Mouse (Mus musculus): ENCODE data around the gene Fam83g. TPM values are rescaled to one million over a fixed set of nuclear protein-coding genes. Genes with fewer than 3 reads are reported as not detected.

The Fam83g gene
- polyA plus RNA-seq, 1 experiment from 2014 or later = 5.0 TPM

GRCm38 (mm10) chr11:61657432-61657831 is 26.5 kb upstream of the Fam83g start:
- Histone ChIP-seq H3K9ac (ENCODE audit: low read depth, low read length) (no peak overlapping the region), H3K4me2 (no peak overlapping the region)
- 76% methylated on average over 2 of the region's 2 CpGs for WGBS

GRCm38 (mm10) chr11:61658360-61658922 is 25.4 kb upstream of the Fam83g start:
- no peak overlapping the region for H3K27ac ChIP-seq (ENCODE audit: low read depth, low read length)

More at GRCm38 (mm10) chr11:61657432-61657831, 26.5 kb upstream of the Fam83g start:
- Histone ChIP-seq H3K27ac (ENCODE audit: low read depth, low read length) (no peak overlapping the region), H3K9me3 (ENCODE audit: control insufficient read depth, low read length) (no peaks in the 10 kb centered on the region), H3K4me3 (ENCODE audit: low read depth, low read length) (no peak overlapping the region), H3K36me3 (ENCODE audit: control insufficient read depth, insufficient read depth, low read length) (no peaks in the 10 kb centered on the region), H3K4me1 (replicated peaks; ENCODE audit: control insufficient read depth, insufficient read depth, low read length) (no peaks in the 10 kb centered on the region; the same call in 1 of the 2 replicates), H3K27me3 (replicated peaks; ENCODE audit: control insufficient read depth, insufficient read depth, low read length) (no peaks in the 10 kb centered on the region)
- ATAC-seq (replicated peaks; ENCODE audit: low FRiP score) (no peak), DNase-seq (ENCODE audit: low spot score) (no peak)

DNA sequence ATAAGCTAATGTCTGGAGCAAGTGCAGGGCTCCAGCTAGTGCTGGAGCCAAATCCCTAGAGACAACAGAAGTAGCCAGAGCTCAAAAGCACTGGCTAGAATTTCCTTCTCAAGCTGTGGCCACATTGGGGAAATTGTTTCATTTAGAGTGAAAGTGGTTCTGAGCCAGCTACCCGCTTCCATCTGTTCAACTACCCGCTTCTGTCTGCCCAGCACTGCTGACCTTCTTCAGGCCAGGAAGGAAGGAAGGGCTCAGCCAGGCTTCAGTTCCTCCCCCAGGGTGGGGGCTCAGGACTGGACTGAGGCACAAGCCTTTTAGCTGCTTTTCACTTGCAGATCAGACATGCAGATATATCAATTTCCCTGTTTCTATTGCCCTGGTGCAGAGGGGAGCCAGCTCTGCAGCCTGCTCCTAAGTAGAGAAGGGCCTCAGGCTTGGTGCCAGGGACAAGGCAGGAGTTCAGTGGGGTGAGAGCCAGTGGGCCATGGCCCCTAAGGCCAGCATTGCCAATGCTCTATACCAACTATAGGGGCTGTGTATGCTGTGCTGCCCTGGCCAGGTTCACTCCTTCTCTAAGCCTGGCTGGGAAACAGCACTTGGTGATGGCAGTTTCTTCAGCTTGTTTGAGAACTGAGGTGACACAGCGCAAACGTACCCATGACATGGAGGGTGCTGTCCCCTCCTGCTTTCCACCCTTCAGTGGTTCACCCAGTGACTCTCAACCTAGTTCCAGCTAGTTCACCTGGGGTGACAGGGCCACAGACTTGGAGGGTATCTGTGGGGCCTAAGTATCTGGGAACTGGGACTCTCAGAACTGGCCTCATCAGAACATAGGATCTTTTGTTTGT is 24.7 kb upstream of the Fam83g start:
- no peak overlapping the region for H3K4me2 ChIP-seq
- no peaks in the 10 kb centered on the region for H3K27me3 ChIP-seq (replicated peaks; ENCODE audit: control insufficient read depth, insufficient read depth, low read length)
- H3K4me1 ChIP-seq (replicated peaks; ENCODE audit: control insufficient read depth, insufficient read depth, low read length) = no peaks in the 10 kb centered on the region; the same call in 1 of the 2 replicates
- H3K4me3 ChIP-seq (ENCODE audit: low read depth, low read length) = no peak overlapping the region
- H3K36me3 ChIP-seq (ENCODE audit: control insufficient read depth, insufficient read depth, low read length) = no peaks in the 10 kb centered on the region
- WGBS = 54% methylated on average over 4 of the region's 4 CpGs
- ATAC-seq (replicated peaks; ENCODE audit: low FRiP score) (no peak), DNase-seq (ENCODE audit: low spot score) (no peak)
- H3K9me3 ChIP-seq (ENCODE audit: control insufficient read depth, low read length) = no peaks in the 10 kb centered on the region
- no peak overlapping the region for H3K27ac ChIP-seq (ENCODE audit: low read depth, low read length)
- H3K9ac ChIP-seq (ENCODE audit: low read depth, low read length) = no peak overlapping the region

More at GRCm38 (mm10) chr11:61658360-61658922, 25.4 kb upstream of the Fam83g start:
- H3K4me3 ChIP-seq (ENCODE audit: low read depth, low read length) = no peak overlapping the region
- no peaks in the 10 kb centered on the region; the same call in 1 of the 2 replicates for H3K4me1 ChIP-seq (replicated peaks; ENCODE audit: control insufficient read depth, insufficient read depth, low read length)
- no peak overlapping the region for H3K4me2 ChIP-seq
- ATAC-seq (replicated peaks; ENCODE audit: low FRiP score) = no peak
- no peak overlapping the region for H3K9ac ChIP-seq (ENCODE audit: low read depth, low read length)
- no peaks in the 10 kb centered on the region for H3K9me3 ChIP-seq (ENCODE audit: control insufficient read depth, low read length)
- H3K36me3 ChIP-seq (ENCODE audit: control insufficient read depth, insufficient read depth, low read length) = no peaks in the 10 kb centered on the region
- no peak for DNase-seq (ENCODE audit: low spot score)
- no peaks in the 10 kb centered on the region for H3K27me3 ChIP-seq (replicated peaks; ENCODE audit: control insufficient read depth, insufficient read depth, low read length)
- 75% methylated on average over 3 of the region's 3 CpGs for WGBS

GRCm38 (mm10) chr11:61660001-61660400 is 23.9 kb upstream of the Fam83g start:
- no peaks in the 10 kb centered on the region for H3K36me3 ChIP-seq (ENCODE audit: control insufficient read depth, insufficient read depth, low read length)
- H3K27me3 ChIP-seq (replicated peaks; ENCODE audit: control insufficient read depth, insufficient read depth, low read length) = no peaks in the 10 kb centered on the region
- DNase-seq (ENCODE audit: low spot score) = no peak
- 85% methylated on average over 8 of the region's 8 CpGs for WGBS
- H3K9me3 ChIP-seq (ENCODE audit: control insufficient read depth, low read length) = no peaks in the 10 kb centered on the region
- no peaks in the 10 kb centered on the region; the same call in 1 of the 2 replicates for H3K4me1 ChIP-seq (replicated peaks; ENCODE audit: control insufficient read depth, insufficient read depth, low read length)
- no peak overlapping the region for H3K4me3 ChIP-seq (ENCODE audit: low read depth, low read length)
- no peak overlapping the region for H3K27ac ChIP-seq (ENCODE audit: low read depth, low read length)
- no peak overlapping the region for H3K4me2 ChIP-seq
- ATAC-seq (replicated peaks; ENCODE audit: low FRiP score) = no peak
- no peak overlapping the region for H3K9ac ChIP-seq (ENCODE audit: low read depth, low read length)

GRCm38 (mm10) chr11:61660806-61661392 is 23.0 kb upstream of the Fam83g start:
- Histone ChIP-seq H3K9ac (ENCODE audit: low read depth, low read length) (no peak overlapping the region), H3K27ac (ENCODE audit: low read depth, low read length) (no peak overlapping the region), H3K4me1 (replicated peaks; ENCODE audit: control insufficient read depth, insufficient read depth, low read length) (no peaks in the 10 kb centered on the region; the same call in 1 of the 2 replicates), H3K27me3 (replicated peaks; ENCODE audit: control insufficient read depth, insufficient read depth, low read length) (no peaks in the 10 kb centered on the region), H3K9me3 (ENCODE audit: control insufficient read depth, low read length) (no peaks in the 10 kb centered on the region), H3K36me3 (ENCODE audit: control insufficient read depth, insufficient read depth, low read length) (no peaks in the 10 kb centered on the region), H3K4me2 (no peak overlapping the region), H3K4me3 (ENCODE audit: low read depth, low read length) (no peak overlapping the region)
- ATAC-seq (replicated peaks; ENCODE audit: low FRiP score) (no peak), DNase-seq (ENCODE audit: low spot score) (no peak)
- 64% methylated on average over 7 of the region's 7 CpGs for WGBS

DNA sequence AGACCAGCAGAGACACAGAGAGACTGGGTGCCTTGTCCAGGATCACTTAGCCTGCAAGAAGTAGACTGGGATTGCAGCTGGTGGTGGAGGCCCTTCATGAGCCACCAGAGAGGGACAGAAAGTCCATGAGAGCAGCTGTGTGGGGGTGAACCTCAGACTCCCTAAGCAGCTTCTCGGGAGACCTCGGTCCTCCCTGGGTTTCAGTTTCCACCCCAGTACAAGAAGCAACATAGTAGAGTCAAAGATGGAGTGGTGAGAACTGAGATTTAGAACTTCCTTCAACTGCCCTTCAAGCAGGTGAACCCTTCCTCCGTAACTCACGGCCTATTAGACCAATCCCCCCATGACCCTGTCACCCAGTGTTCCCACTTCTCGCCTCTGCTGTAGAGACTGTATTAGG is 21.7 kb upstream of the Fam83g start:
- Histone ChIP-seq H3K36me3 (ENCODE audit: control insufficient read depth, insufficient read depth, low read length) (no peaks in the 10 kb centered on the region), H3K4me3 (ENCODE audit: low read depth, low read length) (no peak overlapping the region), H3K4me2 (no peak overlapping the region), H3K27me3 (replicated peaks; ENCODE audit: control insufficient read depth, insufficient read depth, low read length) (no peaks in the 10 kb centered on the region), H3K9me3 (ENCODE audit: control insufficient read depth, low read length) (no peaks in the 10 kb centered on the region), H3K4me1 (replicated peaks; ENCODE audit: control insufficient read depth, insufficient read depth, low read length) (no peaks in the 10 kb centered on the region; the same call in 1 of the 2 replicates), H3K27ac (ENCODE audit: low read depth, low read length) (no peak overlapping the region), H3K9ac (ENCODE audit: low read depth, low read length) (no peak overlapping the region)
- 88% methylated on average over 5 of the region's 5 CpGs for WGBS
- DNase-seq (ENCODE audit: low spot score) (no peak), ATAC-seq (replicated peaks; ENCODE audit: low FRiP score) (no peak)

GRCm38 (mm10) chr11:61665401-61665800 is 18.5 kb upstream of the Fam83g start:
- no peaks in the 10 kb centered on the region for H3K9me3 ChIP-seq (ENCODE audit: control insufficient read depth, low read length)
- no peaks in the 10 kb centered on the region for H3K4me1 ChIP-seq (replicated peaks; ENCODE audit: control insufficient read depth, insufficient read depth, low read length)
- no peaks in the 10 kb centered on the region for H3K27me3 ChIP-seq (replicated peaks; ENCODE audit: control insufficient read depth, insufficient read depth, low read length)
- H3K4me3 ChIP-seq (ENCODE audit: low read depth, low read length) = no peak overlapping the region
- H3K4me2 ChIP-seq = no peak overlapping the region
- H3K9ac ChIP-seq (ENCODE audit: low read depth, low read length) = no peak overlapping the region
- ATAC-seq (replicated peaks; ENCODE audit: low FRiP score) = no peak
- H3K36me3 ChIP-seq (ENCODE audit: control insufficient read depth, insufficient read depth, low read length) = no peaks in the 10 kb centered on the region
- H3K27ac ChIP-seq (ENCODE audit: low read depth, low read length) = no peak overlapping the region
- WGBS = 75% methylated on average over 4 of the region's 4 CpGs
- DNase-seq (ENCODE audit: low spot score) = no peak

DNA sequence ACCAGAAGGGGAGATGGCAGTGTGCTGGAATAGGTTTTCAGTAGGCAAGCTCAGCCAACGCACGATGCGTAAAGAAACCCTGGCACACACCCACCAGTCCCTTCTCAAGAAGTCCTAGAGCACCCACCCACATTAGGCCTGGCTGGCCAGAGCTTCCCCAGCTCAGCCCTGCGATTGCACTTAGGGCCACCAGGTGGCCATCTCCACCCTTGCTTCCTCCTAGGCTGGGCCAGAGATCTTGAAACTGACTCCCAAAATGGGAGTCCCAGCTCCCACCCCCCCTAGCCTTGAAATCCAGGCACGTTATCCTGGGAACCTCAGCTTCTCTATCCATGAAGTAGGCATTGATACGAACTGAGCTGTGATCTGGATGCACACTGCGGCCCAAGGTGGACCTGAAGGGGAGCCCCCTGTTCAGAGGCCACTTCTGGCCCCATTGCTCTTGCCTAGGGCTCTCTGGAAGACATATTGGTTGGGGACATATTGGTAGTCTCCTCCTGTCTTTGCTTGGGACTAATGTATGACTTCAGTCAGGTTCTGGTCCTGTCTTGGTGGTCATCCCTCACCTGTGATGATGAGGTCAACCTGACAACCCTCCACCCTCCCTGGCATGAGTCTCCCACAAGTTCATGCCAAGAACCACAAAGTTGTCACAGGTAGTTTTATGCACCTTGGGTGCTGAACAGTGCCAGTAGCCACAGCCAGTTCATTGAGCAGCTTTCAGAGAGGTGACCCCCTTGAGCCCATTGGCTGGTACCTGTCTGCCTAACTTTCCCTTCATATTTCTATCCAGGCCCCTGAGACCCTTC is 17.7 kb upstream of the Fam83g start:
- H3K4me2 ChIP-seq = no peak overlapping the region
- H3K4me3 ChIP-seq (ENCODE audit: low read depth, low read length) = no peak overlapping the region
- no peaks in the 10 kb centered on the region for H3K27me3 ChIP-seq (replicated peaks; ENCODE audit: control insufficient read depth, insufficient read depth, low read length)
- no peak for DNase-seq (ENCODE audit: low spot score)
- H3K36me3 ChIP-seq (ENCODE audit: control insufficient read depth, insufficient read depth, low read length) = no peaks in the 10 kb centered on the region
- 49% methylated on average over 7 of the region's 7 CpGs for WGBS
- H3K9me3 ChIP-seq (ENCODE audit: control insufficient read depth, low read length) = no peaks in the 10 kb centered on the region
- no peak for ATAC-seq (replicated peaks; ENCODE audit: low FRiP score)
- no peak overlapping the region for H3K27ac ChIP-seq (ENCODE audit: low read depth, low read length)
- no peak overlapping the region for H3K9ac ChIP-seq (ENCODE audit: low read depth, low read length)
- H3K4me1 ChIP-seq (replicated peaks; ENCODE audit: control insufficient read depth, insufficient read depth, low read length) = no peaks in the 10 kb centered on the region

Measured in liver, embryonic 11.5 days (tissue).